Mouse (Mus musculus) liver, postnatal 0 days (tissue): Measurements from ENCODE around the gene Cep170.

Experiments
- CTCF ChIP-seq: sonication (generic); IDR thresholded peaks from 2 replicates; pipeline ENCODE4 v1.5.1; 2016; ENCODE audit warnings: antibody characterized with exemption, low read depth
- EP300 ChIP-seq: IDR thresholded peaks from 2 replicates; pipeline ENCODE4 v1.6.1; 2016; ENCODE audit warnings: antibody characterized with exemption, low read depth, mild to moderate bottlenecking

GRCm38 (mm10) chr1:176798673-176799072 is 15.2 kb downstream of the Cep170 start:
- TF ChIP-seq CTCF (no peak), EP300 (no peak)
